Mouse (Mus musculus): ENCODE results near the gene Aim2. TPM values are rescaled to one million over a fixed set of nuclear protein-coding genes. Genes with fewer than 3 reads are reported as not detected.

Gene Aim2
- polyA plus RNA-seq, 1 experiment = 3.2 TPM

Other genes with a start within 250 kb of the Aim2 start
- gene Olfr1408, start 213.5 kb upstream of the Aim2 start, polyA plus RNA-seq (2012; rRNA removed) = not detected in 2 replicates
- gene Olfr1406, start 160.2 kb upstream of the Aim2 start, polyA plus RNA-seq (2012; rRNA removed) = not detected in 2 replicates
- not detected in 2 replicates for gene Olfr218, start 153.1 kb upstream of the Aim2 start, polyA plus RNA-seq (2012; rRNA removed)
- gene Olfr1404, start 138.5 kb upstream of the Aim2 start, polyA plus RNA-seq (2012; rRNA removed) = not detected in 2 replicates
- not detected in 2 replicates for gene Fcer1a, start 123.7 kb upstream of the Aim2 start, polyA plus RNA-seq (2012; rRNA removed)
- not detected in 2 replicates for gene Olfr418, start 84.9 kb upstream of the Aim2 start, polyA plus RNA-seq (2012; rRNA removed)
- gene Mptx2, start 73.1 kb upstream of the Aim2 start, polyA plus RNA-seq (2012; rRNA removed) = not detected in 2 replicates
- 87.4 and 106 TPM in 2 replicates for gene Ackr1, start 17.1 kb upstream of the Aim2 start, polyA plus RNA-seq (2012; rRNA removed)
- gene Cadm3, start 16.8 kb downstream of the Aim2 start, polyA plus RNA-seq (2012; rRNA removed) = 282 and 393 TPM in 2 replicates
- 0.05 TPM in 1 of 2 replicates, not detected in the other for gene Ifi206, start 140.2 kb downstream of the Aim2 start, polyA plus RNA-seq (2012; rRNA removed)
- gene Ifi214, start 185.1 kb downstream of the Aim2 start, polyA plus RNA-seq (2012; rRNA removed) = not detected in 2 replicates
- gene Ifi213, start 248.4 kb downstream of the Aim2 start, polyA plus RNA-seq (2012; rRNA removed) = 0.05 TPM in 1 of 2 replicates, not detected in the other

All from brain, embryonic 14.5 days (tissue).